Comparison of ENCODE assay signal across 23 mouse cellular contexts in the genomic region with DNA sequence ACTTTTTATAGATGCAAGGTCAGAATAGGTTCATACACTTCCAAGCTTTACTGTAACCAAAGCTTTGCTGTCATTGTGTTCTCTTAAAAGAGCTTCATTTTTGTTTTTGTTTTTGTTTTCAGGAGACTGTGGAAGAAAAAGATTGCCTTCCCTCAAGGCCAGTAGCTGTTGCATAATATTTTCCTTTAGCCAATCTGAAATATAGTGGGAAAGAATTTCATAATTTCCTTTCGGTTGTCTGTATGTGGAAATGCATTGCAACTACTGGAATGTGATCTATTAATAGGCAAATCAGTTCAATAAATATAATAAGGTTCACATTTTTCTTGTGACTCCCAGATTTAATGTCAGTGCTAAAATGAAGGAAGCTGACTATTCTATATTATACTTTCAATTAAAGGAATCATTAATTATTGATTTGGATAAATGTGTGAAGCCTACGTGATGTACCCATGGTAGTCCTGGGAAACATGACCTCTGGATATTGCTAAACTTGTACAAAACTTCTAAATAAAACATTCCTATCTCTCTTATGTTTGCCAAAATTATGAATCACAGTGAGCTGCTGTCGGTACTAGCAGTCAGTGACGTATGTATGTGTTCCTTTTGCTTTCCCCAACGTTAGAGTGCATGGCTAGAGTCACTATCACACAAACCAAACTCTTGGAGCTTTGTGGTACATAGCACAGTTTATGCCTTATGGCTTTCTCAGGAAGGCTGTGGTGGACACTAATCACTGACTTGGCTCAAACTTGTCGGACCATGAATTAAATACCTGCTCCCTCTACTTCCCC.
"Had no signal": no experiment of that assay in that cellular context is flagged by ENCODE, and none has a peak within 500 bp of the region (broad histone marks: within the 10 kb centered on the region; RNA-seq: fewer than 3 reads in every experiment).

No protein-coding gene starts in this region.

- H3K27ac ChIP-seq: kidney, embryonic 15.5 days; limb, embryonic 10.5 days; limb, embryonic 13.5 days; liver, embryonic 12.5 days; liver, embryonic 15.5 days; neural tube, embryonic 12.5 days; neural tube, embryonic 15.5 days; stomach, postnatal 0 days had no signal

- H3K9me3 ChIP-seq: kidney, embryonic 15.5 days; limb, embryonic 10.5 days; limb, embryonic 13.5 days; liver, embryonic 12.5 days; liver, embryonic 15.5 days; neural tube, embryonic 12.5 days; neural tube, embryonic 15.5 days had no signal

- ATAC-seq: liver, embryonic 12.5 days had no signal

- H3K36me3 ChIP-seq: kidney, embryonic 15.5 days; limb, embryonic 10.5 days; limb, embryonic 13.5 days; liver, embryonic 12.5 days; liver, embryonic 15.5 days; neural tube, embryonic 12.5 days; neural tube, embryonic 15.5 days had no signal

- H3K4me1 ChIP-seq: kidney, embryonic 15.5 days; limb, embryonic 10.5 days; limb, embryonic 13.5 days; liver, embryonic 12.5 days; liver, embryonic 15.5 days; neural tube, embryonic 12.5 days; neural tube, embryonic 15.5 days had no signal

- H3K9ac ChIP-seq: kidney, embryonic 15.5 days; limb, embryonic 13.5 days; liver, embryonic 12.5 days; liver, embryonic 15.5 days; neural tube, embryonic 12.5 days; neural tube, embryonic 15.5 days had no signal

- H3K4me3 ChIP-seq: kidney, embryonic 15.5 days; limb, embryonic 10.5 days; limb, embryonic 13.5 days; liver, embryonic 12.5 days; liver, embryonic 15.5 days; neural tube, embryonic 12.5 days; neural tube, embryonic 15.5 days had no signal

- DNase-seq: kidney, adult 8-10 months; kidney, postnatal 10 days; kidney, postnatal 36 days; layer of hippocampus, postnatal 36 days; liver; lung, adult 18-20 months; lung, postnatal 36 days; midbrain, embryonic 14.5 days; right cerebral cortex, adult 18-20 months; right cerebral cortex, postnatal 14 days; right cerebral cortex, postnatal 4 days; thymus, adult 2 months; thymus, postnatal 14 days; thymus, postnatal 4 days had no signal

- H3K27me3 ChIP-seq: kidney, embryonic 15.5 days; limb, embryonic 13.5 days; liver, embryonic 12.5 days; liver, embryonic 15.5 days; neural tube, embryonic 12.5 days; neural tube, embryonic 15.5 days had no signal

- H3K4me2 ChIP-seq: kidney, embryonic 15.5 days; limb, embryonic 13.5 days; liver, embryonic 12.5 days; liver, embryonic 15.5 days; midbrain, embryonic 11.5 days; neural tube, embryonic 12.5 days; neural tube, embryonic 15.5 days had no signal
